Mouse (Mus musculus) ES-Bruce4 (cell line): Measurements from ENCODE around the gene Tbc1d10b.

Experiments used
- CTCF ChIP-seq: IDR thresholded peaks from one replicate; pipeline ENCODE4 v1.8.1; 2011; ENCODE audit warnings: low read depth, low read length
- EP300 ChIP-seq: IDR thresholded peaks from 2 replicates; pipeline ENCODE4 v1.6.1; 2011; ENCODE audit warnings: low read depth, low read length; ENCODE audit not compliant: insufficient read depth

- no peak for TF ChIP-seq CTCF
- peak; percentile 70; the same call in 1 of the 2 replicates for TF ChIP-seq EP300
These were observed 15.5 kb upstream of the Tbc1d10b start for GRCm38 (mm10) chr7:127223515-127224478.
